Mouse (Mus musculus) heart, postnatal 0 days (tissue): ENCODE data around the gene Slc9a3r1. TPM values are rescaled to one million over a fixed set of nuclear protein-coding genes. Genes with fewer than 3 reads are reported as not detected.

ENCODE experiments used
- ATAC-seq: fragments of 200-750 bp; cut with Nextera tagmentation; 2 replicates; pipeline ENCODE4 v1.8.0; 2017; ENCODE audit warnings: low read depth, moderate number of reproducible peaks, moderate library complexity; ENCODE audit not compliant: insufficient read depth
- DNase-seq: peaks from one replicate; pipeline ENCODE4 v3.0.0-alpha.2; 2016; ENCODE audit warnings: low spot score
- H3K27ac ChIP-seq: fragments of 300-500 bp; sonication (generic); 2 replicates; pipeline ENCODE4 v1.5.1; 2014; ENCODE audit warnings: low read depth, mild to moderate bottlenecking
- H3K27me3 ChIP-seq: fragments of 300-500 bp; sonication (generic); 2 replicates; pipeline ENCODE4 v1.6.1; 2014; ENCODE audit warnings: low read length, mixed read lengths; ENCODE audit not compliant: control insufficient read depth, insufficient read depth
- H3K36me3 ChIP-seq: fragments of 300-500 bp; sonication (generic); replicated peaks from 2 replicates; pipeline ENCODE4 v1.6.1; 2014; ENCODE audit warnings: low read length, mixed read lengths; ENCODE audit not compliant: control insufficient read depth, insufficient read depth
- H3K4me1 ChIP-seq: fragments of 300-500 bp; sonication (generic); 2 replicates; pipeline ENCODE4 v1.6.1; 2014; ENCODE audit warnings: antibody characterized with exemption; ENCODE audit not compliant: control insufficient read depth, insufficient read depth
- H3K4me2 ChIP-seq: fragments of 300-500 bp; sonication (generic); 2 replicates; pipeline ENCODE4 v1.6.1; 2014; ENCODE audit warnings: low read depth, mild to moderate bottlenecking, low read length, moderate library complexity
- H3K4me3 ChIP-seq: fragments of 300-500 bp; sonication (generic); 2 replicates; pipeline ENCODE4 v1.5.1; 2014; ENCODE audit warnings: low read depth, low read length
- H3K9ac ChIP-seq: fragments of 300-500 bp; sonication (generic); replicated peaks from 2 replicates; pipeline ENCODE4 v1.6.1; 2014; ENCODE audit warnings: low read depth, low read length, mixed read lengths
- H3K9me3 ChIP-seq: fragments of 300-500 bp; sonication (generic); replicated peaks from 2 replicates; pipeline ENCODE4 v1.6.1; 2016; ENCODE audit warnings: low read length; ENCODE audit not compliant: control insufficient read depth
- CTCF ChIP-seq: IDR thresholded peaks from 2 replicates; pipeline ENCODE4 v1.5.1; 2016; ENCODE audit warnings: antibody characterized with exemption, control low read depth, low read depth
- EP300 ChIP-seq: IDR thresholded peaks from 2 replicates; pipeline ENCODE4 v1.6.1; 2016; ENCODE audit warnings: antibody characterized with exemption, low read depth
- WGBS: fragments of 180-500 bp; shearing (Covaris S2); extraction: QIAGEN DNeasy Blood & Tissue Kit; methylation state at CpG from one replicate; pipeline ENCODE4 v1.1.7; 2014; 5-methylcytosine and 5-hydroxymethylcytosine counted together
- polyA plus RNA-seq: library from polyadenylated mRNA; unstranded; fragments of >200 nt; fragmentation: Nextera tagmentation; extraction: Ambion mirVana; gene quantifications from 2 replicates; pipeline ENCODE4 v1.2.1, GENCODE M21; 2015
- total RNA-seq: library from RNA; depleted of rRNA; stranded (reverse); fragments of >200 nt; gene quantifications from 2 replicates; pipeline ENCODE4 v1.2.3, GENCODE M21; 2014; ENCODE audit warnings: low replicate concordance

Gene Slc9a3r1
- total and polyA plus RNA-seq, 2 experiments from 2014 or later = 12.3 to 13.6 TPM

GRCm38 (mm10) chr11:115195933-115196332, 32.8 kb downstream of the Slc9a3r1 start:
- Histone ChIP-seq H3K9ac (no peak overlapping the region), H3K36me3 (peaks cover 14% of the 10 kb centered on the region; the same call in 1 of the 2 replicates), H3K27me3 (no peaks in the 10 kb centered on the region), H3K27ac (no peak overlapping the region), H3K4me3 (no peak overlapping the region), H3K9me3 (no peaks in the 10 kb centered on the region), H3K4me2 (no peak overlapping the region), H3K4me1 (peaks cover 8% of the 10 kb centered on the region)
- TF ChIP-seq CTCF (no peak), EP300 (no peak)
- WGBS = 35% methylated on average over 5 of the region's 5 CpGs
- DNase-seq = no peak
- no peak for ATAC-seq

GRCm38 (mm10) chr11:115197558-115197957, 34.4 kb downstream of the Slc9a3r1 start:
- Histone ChIP-seq H3K27me3 (no peaks in the 10 kb centered on the region), H3K27ac (no peak overlapping the region), H3K9me3 (no peaks in the 10 kb centered on the region), H3K4me3 (no peak overlapping the region), H3K9ac (no peak overlapping the region), H3K36me3 (peaks cover 23% of the 10 kb centered on the region; the same call in 1 of the 2 replicates), H3K4me2 (no peak overlapping the region), H3K4me1 (no peaks in the 10 kb centered on the region)
- WGBS = 66% methylated on average over 8 of the region's 8 CpGs
- ATAC-seq (no peak), DNase-seq (no peak)
- TF ChIP-seq EP300 (no peak), CTCF (no peak)

- H3K4me3 ChIP-seq = no peak overlapping the region
- peaks cover 23% of the 10 kb centered on the region; the same call in 1 of the 2 replicates for H3K36me3 ChIP-seq
- no peak overlapping the region for H3K27ac ChIP-seq
- 71% methylated on average over 12 of the region's 12 CpGs for WGBS
- no peak overlapping the region for H3K4me2 ChIP-seq
- H3K9me3 ChIP-seq = no peaks in the 10 kb centered on the region
- H3K9ac ChIP-seq = no peak overlapping the region
- TF ChIP-seq EP300 (no peak), CTCF (no peak)
- H3K4me1 ChIP-seq = no peaks in the 10 kb centered on the region
- ATAC-seq = no peak
- H3K27me3 ChIP-seq = no peaks in the 10 kb centered on the region
- no peak for DNase-seq
Measured at GRCm38 (mm10) chr11:115198932-115199384, 35.8 kb downstream of the Slc9a3r1 start.

- no peaks in the 10 kb centered on the region for H3K4me1 ChIP-seq
- ATAC-seq (no peak), DNase-seq (no peak)
- H3K9ac ChIP-seq = no peak overlapping the region
- 89% methylated on average over 4 of the region's 4 CpGs for WGBS
- H3K4me2 ChIP-seq = no peak overlapping the region
- H3K27ac ChIP-seq = no peak overlapping the region
- H3K27me3 ChIP-seq = no peaks in the 10 kb centered on the region
- peaks cover 30% of the 10 kb centered on the region for H3K36me3 ChIP-seq
- TF ChIP-seq CTCF (no peak), EP300 (no peak)
- no peak overlapping the region for H3K4me3 ChIP-seq
- no peaks in the 10 kb centered on the region for H3K9me3 ChIP-seq
Measured at GRCm38 (mm10) chr11:115200520-115200919, 37.4 kb downstream of the Slc9a3r1 start.

GRCm38 (mm10) chr11:115202316-115202715, 39.2 kb downstream of the Slc9a3r1 start:
- peaks cover 47% of the 10 kb centered on the region for H3K36me3 ChIP-seq
- TF ChIP-seq CTCF (peak; percentile 94), EP300 (no peak)
- H3K9me3 ChIP-seq = no peaks in the 10 kb centered on the region
- H3K27me3 ChIP-seq = no peaks in the 10 kb centered on the region
- peak; percentile 87 for ATAC-seq
- DNase-seq = peak; percentile 58
- H3K27ac ChIP-seq = no peak overlapping the region
- no peaks in the 10 kb centered on the region for H3K4me1 ChIP-seq
- no peak overlapping the region for H3K9ac ChIP-seq
- 11% methylated on average over 12 of the region's 12 CpGs for WGBS
- H3K4me3 ChIP-seq = no peak overlapping the region
- H3K4me2 ChIP-seq = no peak overlapping the region

GRCm38 (mm10) chr11:115202756-115203155, 39.6 kb downstream of the Slc9a3r1 start:
- H3K36me3 ChIP-seq = peaks cover 43% of the 10 kb centered on the region
- H3K27ac ChIP-seq = no peak overlapping the region
- no peak overlapping the region for H3K9ac ChIP-seq
- no peak for TF ChIP-seq CTCF
- no peak for TF ChIP-seq EP300
- no peak for DNase-seq
- ATAC-seq = 0 out of 2 replicates have a peak, but pooled peaks have one; percentile 6
- no peaks in the 10 kb centered on the region for H3K27me3 ChIP-seq
- no peaks in the 10 kb centered on the region for H3K4me1 ChIP-seq
- no peak overlapping the region for H3K4me3 ChIP-seq
- no peak overlapping the region for H3K4me2 ChIP-seq
- whole genome bisulfite sequencing = 90% methylated on average over 9 of the region's 9 CpGs
- no peaks in the 10 kb centered on the region for H3K9me3 ChIP-seq
